Mouse (Mus musculus): ENCODE measurements around the gene Galnt7.

- TF ChIP-seq GATA1 (IDR thresholded peaks at IDR 0.05; ENCODE audit: borderline replicate concordance, low read length): no peak
- no peak for TF ChIP-seq FLI1 (IDR thresholded peaks at IDR 0.05; ENCODE audit: low read length)
Observed at GRCm38 (mm10) chr8:57611419-57611977, 41.3 kb downstream of the Galnt7 start.
